Mouse (Mus musculus) heart, postnatal 0 days (tissue): ENCODE results near the gene Tcf21. TPM values are rescaled to one million over a fixed set of nuclear protein-coding genes. Genes with fewer than 3 reads are reported as not detected.

Experiments used
- ATAC-seq: fragments of 200-750 bp; cut with Nextera tagmentation; 2 replicates; pipeline ENCODE4 v1.8.0; 2017; ENCODE audit warnings: low read depth, moderate number of reproducible peaks, moderate library complexity; ENCODE audit not compliant: insufficient read depth
- DNase-seq: peaks from one replicate; pipeline ENCODE4 v3.0.0-alpha.2; 2016; ENCODE audit warnings: low spot score
- H3K27ac ChIP-seq: fragments of 300-500 bp; sonication (generic); 2 replicates; pipeline ENCODE4 v1.5.1; 2014; ENCODE audit warnings: low read depth, mild to moderate bottlenecking
- H3K27me3 ChIP-seq: fragments of 300-500 bp; sonication (generic); 2 replicates; pipeline ENCODE4 v1.6.1; 2014; ENCODE audit warnings: low read length, mixed read lengths; ENCODE audit not compliant: control insufficient read depth, insufficient read depth
- H3K36me3 ChIP-seq: fragments of 300-500 bp; sonication (generic); replicated peaks from 2 replicates; pipeline ENCODE4 v1.6.1; 2014; ENCODE audit warnings: low read length, mixed read lengths; ENCODE audit not compliant: control insufficient read depth, insufficient read depth
- H3K4me1 ChIP-seq: fragments of 300-500 bp; sonication (generic); 2 replicates; pipeline ENCODE4 v1.6.1; 2014; ENCODE audit warnings: antibody characterized with exemption; ENCODE audit not compliant: control insufficient read depth, insufficient read depth
- H3K4me2 ChIP-seq: fragments of 300-500 bp; sonication (generic); 2 replicates; pipeline ENCODE4 v1.6.1; 2014; ENCODE audit warnings: low read depth, mild to moderate bottlenecking, low read length, moderate library complexity
- H3K4me3 ChIP-seq: fragments of 300-500 bp; sonication (generic); 2 replicates; pipeline ENCODE4 v1.5.1; 2014; ENCODE audit warnings: low read depth, low read length
- H3K9ac ChIP-seq: fragments of 300-500 bp; sonication (generic); replicated peaks from 2 replicates; pipeline ENCODE4 v1.6.1; 2014; ENCODE audit warnings: low read depth, low read length, mixed read lengths
- H3K9me3 ChIP-seq: fragments of 300-500 bp; sonication (generic); replicated peaks from 2 replicates; pipeline ENCODE4 v1.6.1; 2016; ENCODE audit warnings: low read length; ENCODE audit not compliant: control insufficient read depth
- CTCF ChIP-seq: IDR thresholded peaks from 2 replicates; pipeline ENCODE4 v1.5.1; 2016; ENCODE audit warnings: antibody characterized with exemption, control low read depth, low read depth
- EP300 ChIP-seq: IDR thresholded peaks from 2 replicates; pipeline ENCODE4 v1.6.1; 2016; ENCODE audit warnings: antibody characterized with exemption, low read depth
- WGBS: fragments of 180-500 bp; shearing (Covaris S2); extraction: QIAGEN DNeasy Blood & Tissue Kit; methylation state at CpG from one replicate; pipeline ENCODE4 v1.1.7; 2014; 5-methylcytosine and 5-hydroxymethylcytosine counted together
- polyA plus RNA-seq: library from polyadenylated mRNA; unstranded; fragments of >200 nt; fragmentation: Nextera tagmentation; extraction: Ambion mirVana; gene quantifications from 2 replicates; pipeline ENCODE4 v1.2.1, GENCODE M21; 2015
- total RNA-seq: library from RNA; depleted of rRNA; stranded (reverse); fragments of >200 nt; gene quantifications from 2 replicates; pipeline ENCODE4 v1.2.3, GENCODE M21; 2014; ENCODE audit warnings: low replicate concordance

Gene Tcf21
- total and polyA plus RNA-seq, 2 experiments from 2014 or later: 21.9 to 56.9 TPM

GRCm38 (mm10) chr10:22826244-22826643 lies 6.3 kb upstream of the Tcf21 start:
- TF ChIP-seq CTCF (no peak), EP300 (no peak)
- DNase-seq (no peak), ATAC-seq (no peak)
- H3K4me3 ChIP-seq: no peak overlapping the region
- WGBS: 80% methylated on average over 2 of the region's 2 CpGs
- no peak overlapping the region for H3K9ac ChIP-seq
- no peak overlapping the region for H3K4me2 ChIP-seq
- no peaks in the 10 kb centered on the region for H3K9me3 ChIP-seq
- H3K4me1 ChIP-seq: no peaks in the 10 kb centered on the region
- no peaks in the 10 kb centered on the region for H3K36me3 ChIP-seq
- H3K27me3 ChIP-seq: peaks cover 21% of the 10 kb centered on the region
- no peak overlapping the region for H3K27ac ChIP-seq

GRCm38 (mm10) chr10:22822896-22823295 lies 2.9 kb upstream of the Tcf21 start:
- Histone ChIP-seq H3K9ac (no peak overlapping the region), H3K4me1 (no peaks in the 10 kb centered on the region), H3K4me3 (no peak overlapping the region), H3K4me2 (no peak overlapping the region), H3K27ac (no peak overlapping the region), H3K9me3 (no peaks in the 10 kb centered on the region), H3K27me3 (peaks cover 54% of the 10 kb centered on the region), H3K36me3 (no peaks in the 10 kb centered on the region)
- TF ChIP-seq EP300: no peak
- no peak for TF ChIP-seq CTCF
- no peak for DNase-seq
- no peak for ATAC-seq
- WGBS: 23% methylated on average over 6 of the region's 6 CpGs

GRCm38 (mm10) chr10:22822486-22822885 lies 2.5 kb upstream of the Tcf21 start:
- Histone ChIP-seq H3K27ac (no peak overlapping the region), H3K27me3 (peaks cover 58% of the 10 kb centered on the region), H3K4me1 (no peaks in the 10 kb centered on the region), H3K9ac (no peak overlapping the region), H3K4me3 (no peak overlapping the region), H3K36me3 (no peaks in the 10 kb centered on the region), H3K4me2 (no peak overlapping the region), H3K9me3 (no peaks in the 10 kb centered on the region)
- TF ChIP-seq EP300: no peak
- ATAC-seq (no peak), DNase-seq (no peak)
- WGBS: 28% methylated on average over 5 of the region's 5 CpGs

GRCm38 (mm10) chr10:22821709-22822108 lies 1.7 kb upstream of the Tcf21 start:
- H3K4me2 ChIP-seq: no peak overlapping the region
- no peak for TF ChIP-seq CTCF
- no peak for TF ChIP-seq EP300

GRCm38 (mm10) chr10:22821267-22821666 lies 1.3 kb upstream of the Tcf21 start:
- Histone ChIP-seq H3K4me2 (no peak overlapping the region), H3K9ac (no peak overlapping the region), H3K9me3 (no peaks in the 10 kb centered on the region), H3K27me3 (peaks cover 67% of the 10 kb centered on the region), H3K27ac (no peak overlapping the region), H3K4me1 (no peaks in the 10 kb centered on the region), H3K4me3 (no peak overlapping the region), H3K36me3 (no peaks in the 10 kb centered on the region)
- 58% methylated on average over 1 of the region's 1 CpGs for WGBS
- ATAC-seq (no peak), DNase-seq (no peak)
- TF ChIP-seq CTCF (no peak), EP300 (no peak)

More at GRCm38 (mm10) chr10:22821709-22822108, 1.7 kb upstream of the Tcf21 start:
- Histone ChIP-seq H3K4me1 (no peaks in the 10 kb centered on the region), H3K9me3 (no peaks in the 10 kb centered on the region), H3K9ac (no peak overlapping the region), H3K27ac (no peak overlapping the region), H3K4me3 (no peak overlapping the region), H3K36me3 (no peaks in the 10 kb centered on the region), H3K27me3 (peaks cover 63% of the 10 kb centered on the region)
- DNase-seq (no peak), ATAC-seq (no peak)
- 33% methylated on average over 5 of the region's 5 CpGs for WGBS

GRCm38 (mm10) chr10:22820841-22821240 lies 867 bp upstream of the Tcf21 start:
- WGBS: 57% methylated on average over 2 of the region's 2 CpGs
- no peaks in the 10 kb centered on the region for H3K9me3 ChIP-seq
- no peak overlapping the region for H3K9ac ChIP-seq
- ATAC-seq (no peak), DNase-seq (no peak)
- H3K27me3 ChIP-seq: peaks cover 71% of the 10 kb centered on the region
- H3K27ac ChIP-seq: no peak overlapping the region; the same call in 1 of the 2 replicates
- H3K4me1 ChIP-seq: no peaks in the 10 kb centered on the region
- no peaks in the 10 kb centered on the region for H3K36me3 ChIP-seq
- no peak for TF ChIP-seq CTCF
- TF ChIP-seq EP300: no peak
- H3K4me3 ChIP-seq: 0 out of 2 replicates have a peak overlapping the region, but pooled peaks have one; percentile 52
- H3K4me2 ChIP-seq: no peak overlapping the region
